Mouse (Mus musculus) left cerebral cortex, postnatal 4 days (tissue): Measurements from ENCODE around the gene Ovca2. TPM values are rescaled to one million over a fixed set of nuclear protein-coding genes. Genes with fewer than 3 reads are reported as not detected.

Experiments used
- DNase-seq: peaks from one replicate; pipeline ENCODE4 v3.0.0-alpha.2; 2022
- intact Hi-C: fragments of 180-260 bp; cut with DNase I; formaldehyde crosslinking; loops from one replicate; pipeline ENCODE4 v1.15.1; 2025
- total RNA-seq, 2 experiments: library from RNA; stranded (reverse); gene quantifications; 2 replicates each; pipeline ENCODE4 v1.2.3; 2021

The Ovca2 gene
- total RNA-seq: 10 to 100 TPM in 1 of 2 experiments, 1 to 10 TPM in 1; 9.2 to 11.2 TPM

- intact Hi-C loops: loop anchor here (5.0 kb wide), 1 partner anchor 214 kb away; no protein-coding TSS in a partner anchor
These were observed at the start of gene Ovca2 for GRCm38 (mm10) chr11:75178672-75179208. Gene Ovca2, minus strand, starts transcription at chr11:75178835.

GRCm38 (mm10) chr11:75227632-75228031 is 49.0 kb upstream of the Ovca2 start:
- DNase-seq: peak; percentile 41
- intact Hi-C loops: no loop called here

More at GRCm38 (mm10) chr11:75178672-75179208, at the start of gene Ovca2:
- peak; percentile 94 for DNase-seq

DNA sequence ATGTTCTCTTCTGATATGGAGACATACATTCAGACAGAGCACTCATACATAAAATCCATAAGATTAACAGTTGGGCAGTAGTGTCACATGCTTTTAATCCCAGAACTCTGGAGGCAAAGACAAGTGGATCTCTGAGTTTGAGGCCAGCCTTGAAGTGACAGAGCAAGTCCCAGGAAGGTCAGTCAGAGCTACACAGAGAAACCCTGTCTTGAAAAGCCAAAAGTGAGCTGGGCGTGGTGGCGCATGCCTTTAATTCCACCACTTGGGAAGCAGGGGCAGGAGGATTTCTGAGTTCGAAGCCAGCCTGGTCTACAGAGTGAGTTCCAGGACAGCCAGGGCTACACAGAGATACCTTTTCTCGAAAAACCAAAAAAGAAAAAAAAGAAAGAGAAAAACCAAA is 46.2 kb upstream of the Ovca2 start:
- intact Hi-C loops: no loop called here
- no peak for DNase-seq

DNA sequence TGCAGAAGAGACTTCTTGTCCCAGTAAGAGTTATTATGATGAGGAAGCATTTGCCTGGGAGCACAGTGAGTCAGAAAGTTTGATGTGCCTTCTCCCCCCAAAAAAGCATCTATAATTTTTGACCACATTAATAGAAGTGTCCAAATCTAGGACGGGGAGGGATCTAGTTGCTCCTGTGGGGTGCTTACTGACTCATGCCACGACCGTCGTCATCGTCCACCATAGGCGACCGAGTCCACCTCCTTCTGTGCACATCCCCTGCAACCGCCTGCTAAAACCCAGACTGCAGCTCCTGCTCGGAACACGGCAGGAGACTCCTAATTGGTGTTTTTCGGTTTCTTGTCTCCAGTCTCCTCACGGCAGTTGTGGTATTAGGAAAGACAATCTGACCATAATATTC is 45.4 kb upstream of the Ovca2 start:
- intact Hi-C loops: no loop called here
- DNase-seq: no peak

DNA sequence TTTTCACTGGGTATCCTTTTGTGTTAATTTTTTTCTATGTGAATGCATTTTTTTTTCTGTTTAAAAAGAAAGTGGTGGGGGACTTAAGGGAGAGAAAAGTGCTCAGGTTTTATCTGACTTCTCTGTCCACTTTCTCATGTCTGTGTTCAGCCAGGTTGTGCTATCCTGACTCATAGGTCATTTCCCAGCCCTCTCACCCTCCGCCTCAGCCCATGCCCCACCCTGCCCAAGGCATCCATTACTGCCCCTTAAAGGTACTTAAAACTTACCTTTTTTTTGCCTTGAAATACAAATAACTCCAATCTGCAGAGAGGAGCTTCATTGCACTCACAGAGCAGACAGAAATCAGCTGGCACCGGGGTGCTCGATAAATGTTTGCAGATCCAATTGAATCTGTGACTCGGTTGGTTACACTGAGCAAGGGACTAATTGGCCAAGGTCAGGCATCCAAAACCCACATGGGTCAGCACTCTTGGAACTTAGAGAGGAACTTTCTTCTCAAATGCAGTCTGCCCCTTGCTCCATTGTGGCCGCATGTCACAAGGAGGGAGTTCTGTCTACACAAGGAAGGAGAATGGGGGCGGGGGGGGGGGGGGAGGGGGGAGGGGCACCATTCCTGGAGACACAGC is 42.0 kb upstream of the Ovca2 start:
- intact Hi-C loops: no loop called here
- DNase-seq: no peak

GRCm38 (mm10) chr11:75220115-75220514 is 41.5 kb upstream of the Ovca2 start:
- no peak for DNase-seq
- intact Hi-C loops: no loop called here

- intact Hi-C loops: no loop called here
- no peak for DNase-seq
These were observed 35.7 kb upstream of the Ovca2 start for GRCm38 (mm10) chr11:75214081-75214950.

DNA sequence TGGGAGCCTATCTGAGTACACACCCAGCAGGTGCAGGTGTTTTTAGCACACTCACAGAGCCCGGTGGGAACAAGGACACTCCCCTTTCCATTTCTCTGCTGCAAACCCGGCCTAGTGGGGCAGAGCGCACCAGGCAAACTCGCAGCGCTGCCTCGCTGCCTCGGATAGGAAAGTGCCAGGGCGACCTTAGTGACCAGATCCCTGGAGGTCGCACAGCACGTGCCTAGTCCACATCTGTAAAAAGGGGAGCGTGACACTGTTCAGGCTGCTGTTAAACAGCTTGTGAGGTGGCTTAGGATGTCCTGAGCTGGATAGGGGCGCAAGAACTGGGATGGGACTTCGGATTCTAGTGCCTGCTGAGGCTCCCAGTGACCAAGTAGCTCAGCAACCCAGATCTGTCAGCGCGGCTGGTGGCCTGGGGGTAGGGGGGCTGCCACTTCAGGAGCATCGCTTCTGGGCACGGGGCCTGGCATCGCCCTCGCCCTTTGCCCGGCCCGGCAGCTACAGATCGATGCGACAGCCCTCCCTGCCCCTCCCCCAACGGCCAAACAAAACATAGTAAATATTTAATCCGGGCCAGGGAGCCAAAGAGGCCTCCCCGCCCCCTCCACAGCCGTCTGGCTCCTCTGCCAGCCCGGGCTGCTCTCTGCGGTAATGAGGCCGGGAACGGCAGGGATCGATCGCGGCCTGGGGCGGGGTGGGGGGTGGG is 34.9 kb upstream of the Ovca2 start:
- peak; percentile 70 for DNase-seq
- intact Hi-C loops: no loop called here

- intact Hi-C loops: no loop called here
- peak; percentile 39 for DNase-seq
These were observed 34.2 kb upstream of the Ovca2 start for GRCm38 (mm10) chr11:75212876-75213275.

GRCm38 (mm10) chr11:75212031-75212667 is 33.5 kb upstream of the Ovca2 start:
- intact Hi-C loops: no loop called here
- DNase-seq: peak; percentile 27

GRCm38 (mm10) chr11:75210755-75211154 is 32.1 kb upstream of the Ovca2 start:
- intact Hi-C loops: no loop called here
- no peak for DNase-seq

GRCm38 (mm10) chr11:75210093-75210492 is 31.5 kb upstream of the Ovca2 start:
- DNase-seq: no peak
- intact Hi-C loops: no loop called here

GRCm38 (mm10) chr11:75209363-75209762 is 30.7 kb upstream of the Ovca2 start:
- DNase-seq: no peak
- intact Hi-C loops: no loop called here

- intact Hi-C loops: no loop called here
- DNase-seq: no peak
These were observed 27.7 kb upstream of the Ovca2 start for GRCm38 (mm10) chr11:75206347-75206746.

GRCm38 (mm10) chr11:75204472-75204871 is 25.8 kb upstream of the Ovca2 start:
- intact Hi-C loops: no loop called here

GRCm38 (mm10) chr11:75203926-75204325 is 25.3 kb upstream of the Ovca2 start:
- DNase-seq: no peak
- intact Hi-C loops: no loop called here

More at GRCm38 (mm10) chr11:75204472-75204871, 25.8 kb upstream of the Ovca2 start:
- DNase-seq: no peak

DNA sequence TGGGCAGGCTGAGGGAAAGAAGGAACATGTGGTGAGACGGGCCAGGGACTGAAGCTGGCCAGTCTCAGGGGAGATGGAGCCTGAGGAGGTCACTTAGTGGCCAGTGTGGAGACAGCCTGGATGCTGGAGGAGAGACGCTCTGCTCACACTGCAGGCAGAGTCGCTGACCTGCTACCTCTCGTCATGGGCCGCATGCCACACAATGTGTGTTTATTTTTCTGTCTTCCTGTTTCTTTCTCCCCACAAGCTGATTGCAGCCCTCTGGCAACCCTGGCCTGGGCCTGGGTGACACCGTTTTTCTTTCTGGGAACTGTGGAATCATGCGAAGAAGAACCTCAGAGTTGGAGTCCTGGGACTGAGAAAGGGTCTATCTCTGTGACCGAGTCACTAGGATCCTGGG is 23.1 kb upstream of the Ovca2 start:
- no peak for DNase-seq
- intact Hi-C loops: no loop called here

- intact Hi-C loops: no loop called here
- no peak for DNase-seq
These were observed 22.3 kb upstream of the Ovca2 start for GRCm38 (mm10) chr11:75200935-75201334.

- intact Hi-C loops: no loop called here
- DNase-seq: no peak
These were observed 21.3 kb upstream of the Ovca2 start for GRCm38 (mm10) chr11:75199951-75200350.

- DNase-seq: peak; percentile 51
- intact Hi-C loops: no loop called here
These were observed 20.2 kb upstream of the Ovca2 start for GRCm38 (mm10) chr11:75198792-75199191.

DNA sequence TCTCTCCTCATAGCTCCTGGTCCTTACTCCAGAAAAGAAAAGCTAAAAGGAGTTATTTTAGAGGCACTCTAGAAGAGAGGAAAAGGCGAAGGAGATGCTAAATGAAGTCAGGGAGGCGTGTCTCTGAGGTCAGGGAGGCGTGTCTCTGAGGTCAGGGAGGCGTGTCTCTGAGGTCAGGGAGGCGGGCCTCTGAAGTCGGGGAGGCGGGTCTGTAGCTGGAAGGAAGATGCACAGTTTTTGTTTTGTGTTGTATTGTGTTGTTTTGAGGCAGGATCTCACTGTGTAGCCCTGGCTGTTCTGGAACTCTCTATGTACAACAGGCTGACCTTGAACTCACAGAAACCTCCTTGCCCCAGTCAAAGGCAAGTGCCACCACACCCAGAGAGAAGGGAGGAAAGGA is 19.3 kb upstream of the Ovca2 start:
- intact Hi-C loops: no loop called here
- no peak for DNase-seq
